Mouse (Mus musculus) macrophage (primary cell): ENCODE measurements around the gene Tnfrsf14. TPM values are rescaled to one million over a fixed set of nuclear protein-coding genes. Genes with fewer than 3 reads are reported as not detected.
A peak's percentile ranks its signal among the peaks of the same experiment; 100 is the strongest.

Source experiments
- H3K27ac ChIP-seq: fragments of 350-480 bp; formaldehyde crosslinking; 2 replicates; pipeline ENCODE4 v1.9.0; 2021
- H3K36me3 ChIP-seq: fragments of 350-480 bp; formaldehyde crosslinking; 2 replicates; pipeline ENCODE4 v1.9.0; 2021; ENCODE audit errors: inconsistent target
- H3K4me3 ChIP-seq: fragments of 350-480 bp; formaldehyde crosslinking; 2 replicates; pipeline ENCODE4 v1.9.0; 2021; ENCODE audit errors: inconsistent target
- H3K79me2 ChIP-seq: fragments of 350-480 bp; formaldehyde crosslinking; 2 replicates; pipeline ENCODE4 v1.9.0; 2021; ENCODE audit errors: inconsistent target
- WGBS: methylation state at CpG from one replicate; pipeline ENCODE4 v1.1.7; 2026; ENCODE audit warnings: inconsistent platforms; ENCODE audit not compliant: missing documents; 5-methylcytosine and 5-hydroxymethylcytosine counted together
- polyA plus RNA-seq: library from polyadenylated mRNA; stranded (reverse); fragments of 250-400 nt; gene quantifications from 3 replicates; pipeline ENCODE4 v1.2.4, GENCODE M21; 2018; ENCODE audit warnings: inconsistent platforms

Tnfrsf14 gene
- polyA plus RNA-seq, 1 experiment from 2014 or later: 64.4 TPM

- 75% methylated on average over 1 of the region's 2 CpGs for WGBS
- Histone ChIP-seq H3K4me3 (no peak overlapping the region), H3K27ac (no peak overlapping the region), H3K36me3 (no peaks in the 10 kb centered on the region), H3K79me2 (no peaks in the 10 kb centered on the region)
These were observed 11.8 kb upstream of the Tnfrsf14 start for GRCm38 (mm10) chr4:154940156-154940555.

- no peaks in the 10 kb centered on the region for H3K79me2 ChIP-seq
- H3K36me3 ChIP-seq: no peaks in the 10 kb centered on the region
- H3K27ac ChIP-seq: no peak overlapping the region
- no peak overlapping the region for H3K4me3 ChIP-seq
- 50% methylated on average over 1 of the region's 1 CpGs for WGBS
These were observed 9.4 kb upstream of the Tnfrsf14 start for GRCm38 (mm10) chr4:154937746-154938145.

- H3K4me3 ChIP-seq: no peak overlapping the region
- no peaks in the 10 kb centered on the region for H3K79me2 ChIP-seq
- no peaks in the 10 kb centered on the region for H3K36me3 ChIP-seq
- H3K27ac ChIP-seq: no peak overlapping the region
- 75% methylated on average over 8 of the region's 8 CpGs for WGBS
These were observed 8.3 kb upstream of the Tnfrsf14 start for GRCm38 (mm10) chr4:154936542-154937255.

- Histone ChIP-seq H3K4me3 (no peak overlapping the region), H3K36me3 (no peaks in the 10 kb centered on the region), H3K27ac (peak overlapping the region; percentile 90), H3K79me2 (no peaks in the 10 kb centered on the region)
- 95% methylated on average over 7 of the region's 7 CpGs for WGBS
These were observed 7.4 kb upstream of the Tnfrsf14 start for GRCm38 (mm10) chr4:154935788-154936187.

- WGBS: 64% methylated on average over 1 of the region's 2 CpGs
- Histone ChIP-seq H3K27ac (peak overlapping the region; percentile 90), H3K36me3 (no peaks in the 10 kb centered on the region), H3K4me3 (no peak overlapping the region), H3K79me2 (no peaks in the 10 kb centered on the region)
These were observed 6.4 kb upstream of the Tnfrsf14 start for GRCm38 (mm10) chr4:154934800-154935199.

GRCm38 (mm10) chr4:154933306-154933907 lies 5.0 kb upstream of the Tnfrsf14 start:
- no peaks in the 10 kb centered on the region for H3K36me3 ChIP-seq
- WGBS: 93% methylated on average over 13 of the region's 13 CpGs
- no peak overlapping the region for H3K27ac ChIP-seq
- no peaks in the 10 kb centered on the region for H3K79me2 ChIP-seq
- H3K4me3 ChIP-seq: no peak overlapping the region

GRCm38 (mm10) chr4:154929088-154929660 lies 811 bp upstream of the Tnfrsf14 start:
- WGBS: 14% methylated on average over 12 of the region's 12 CpGs
- H3K79me2 ChIP-seq: peaks cover 38% of the 10 kb centered on the region
- H3K4me3 ChIP-seq: peak overlapping the region; percentile 75; the same call in 1 of the 2 replicates
- H3K27ac ChIP-seq: peak overlapping the region; percentile 96
- peaks cover 20% of the 10 kb centered on the region for H3K36me3 ChIP-seq

GRCm38 (mm10) chr4:154927899-154928337 lies 445 bp downstream of the Tnfrsf14 start:
- H3K36me3 ChIP-seq: peaks cover 33% of the 10 kb centered on the region
- peak overlapping the region; percentile 75 for H3K4me3 ChIP-seq
- 2% methylated on average over 5 of the region's 5 CpGs for WGBS
- H3K79me2 ChIP-seq: peaks cover 51% of the 10 kb centered on the region
- peak overlapping the region; percentile 96 for H3K27ac ChIP-seq

GRCm38 (mm10) chr4:154926969-154927898 lies 1.1 kb downstream of the Tnfrsf14 start:
- WGBS: 15% methylated on average over 8 of the region's 9 CpGs

GRCm38 (mm10) chr4:154925413-154925812 lies 3.0 kb downstream of the Tnfrsf14 start:
- H3K36me3 ChIP-seq: peaks cover 50% of the 10 kb centered on the region
- no peak overlapping the region for H3K27ac ChIP-seq
- peaks cover 53% of the 10 kb centered on the region for H3K79me2 ChIP-seq
- H3K4me3 ChIP-seq: no peak overlapping the region
- 90% methylated on average over 4 of the region's 4 CpGs for WGBS

More at GRCm38 (mm10) chr4:154926969-154927898, 1.1 kb downstream of the Tnfrsf14 start:
- peak overlapping the region; percentile 75 for H3K4me3 ChIP-seq
- peak overlapping the region; percentile 96 for H3K27ac ChIP-seq
- peaks cover 40% of the 10 kb centered on the region for H3K36me3 ChIP-seq
- H3K79me2 ChIP-seq: peaks cover 53% of the 10 kb centered on the region

GRCm38 (mm10) chr4:154922931-154923330 lies 5.4 kb downstream of the Tnfrsf14 start:
- Histone ChIP-seq H3K79me2 (peaks cover 52% of the 10 kb centered on the region), H3K27ac (no peak overlapping the region), H3K36me3 (peaks cover 66% of the 10 kb centered on the region), H3K4me3 (no peak overlapping the region)
- WGBS: 90% methylated on average over 3 of the region's 5 CpGs

GRCm38 (mm10) chr4:154922291-154922690 lies 6.1 kb downstream of the Tnfrsf14 start:
- Histone ChIP-seq H3K79me2 (peaks cover 46% of the 10 kb centered on the region), H3K4me3 (no peak overlapping the region), H3K27ac (no peak overlapping the region), H3K36me3 (peaks cover 72% of the 10 kb centered on the region)
- 85% methylated on average over 4 of the region's 4 CpGs for WGBS

GRCm38 (mm10) chr4:154916662-154917061 lies 11.7 kb downstream of the Tnfrsf14 start:
- peaks cover 29% of the 10 kb centered on the region for H3K36me3 ChIP-seq
- H3K4me3 ChIP-seq: no peak overlapping the region
- no peaks in the 10 kb centered on the region for H3K79me2 ChIP-seq
- H3K27ac ChIP-seq: no peak overlapping the region
- 74% methylated on average over 4 of the region's 4 CpGs for whole genome bisulfite sequencing

- Histone ChIP-seq H3K27ac (0 out of 2 replicates have a peak overlapping the region, but pooled peaks have one; percentile 13), H3K79me2 (no peaks in the 10 kb centered on the region), H3K4me3 (no peak overlapping the region), H3K36me3 (peaks cover 24% of the 10 kb centered on the region)
- 12% methylated on average over 10 of the region's 10 CpGs for WGBS
These were observed 13.1 kb downstream of the Tnfrsf14 start for GRCm38 (mm10) chr4:154915286-154915685.
